Mouse (Mus musculus): ENCODE results near the gene Ctsd.

The Ctsd gene

DNA sequence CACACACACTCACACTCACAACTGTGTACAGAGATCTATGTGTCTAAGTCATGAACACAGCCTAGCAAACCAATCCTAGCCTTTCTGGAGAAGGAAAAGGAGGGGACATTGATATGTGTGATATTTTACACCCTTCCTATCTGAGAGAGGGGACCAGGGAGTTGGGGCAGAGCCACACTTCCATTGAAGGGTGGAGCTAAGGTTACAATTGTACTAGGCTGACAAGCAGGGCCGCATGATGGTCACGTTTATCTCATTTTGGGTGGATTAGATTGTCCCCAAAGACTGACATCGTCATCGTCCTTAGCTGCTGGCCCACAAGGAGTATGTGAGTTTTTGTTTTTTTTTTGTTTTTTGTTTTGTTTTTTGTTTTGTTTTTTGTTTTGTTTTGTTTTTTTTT lies 56.6 kb downstream of the Ctsd start:
- DNase-seq = no peak

DNA sequence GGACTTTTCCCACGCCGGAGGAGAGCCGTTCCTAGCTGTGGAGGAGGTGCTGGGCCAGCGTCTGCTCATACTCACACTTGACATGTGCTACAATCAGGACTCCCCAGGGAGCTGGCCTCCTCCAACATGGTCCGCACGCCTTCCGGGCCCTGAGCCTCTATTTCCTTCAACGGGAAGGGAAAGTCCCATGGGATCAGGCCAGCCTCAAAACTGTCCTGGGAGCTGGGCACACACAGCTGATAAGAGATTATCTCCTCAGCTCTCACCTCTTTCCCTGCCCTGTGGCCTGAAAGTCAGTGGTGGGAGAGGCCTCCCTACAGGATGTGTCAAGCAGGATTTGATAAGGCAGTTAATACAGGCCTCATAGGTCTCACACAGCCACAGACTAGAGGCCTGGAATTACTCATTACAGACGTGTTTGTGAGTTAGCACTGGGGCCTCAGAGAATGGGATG lies 57.5 kb downstream of the Ctsd start:
- no peak for DNase-seq

DNA sequence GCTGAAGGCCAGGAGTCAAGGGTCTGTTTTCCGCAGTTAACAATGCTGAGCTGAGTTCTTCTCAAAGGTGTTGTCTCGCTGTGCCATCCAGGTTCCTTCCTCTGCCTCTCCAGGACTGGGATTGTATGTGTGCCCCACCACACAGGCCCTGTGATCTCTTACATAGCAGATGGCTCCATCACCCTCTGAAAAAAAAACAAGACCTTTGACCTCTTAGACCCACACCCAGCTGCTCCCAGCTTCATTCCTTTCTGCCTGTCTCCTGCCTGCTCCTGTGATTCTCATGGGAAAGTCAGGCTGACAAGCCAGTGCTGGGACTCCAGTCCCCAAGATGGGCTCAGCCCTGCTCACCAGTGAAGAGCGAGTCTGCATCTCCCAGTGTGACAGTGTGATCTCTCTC lies 59.3 kb downstream of the Ctsd start:
- DNase-seq = no peak

DNA sequence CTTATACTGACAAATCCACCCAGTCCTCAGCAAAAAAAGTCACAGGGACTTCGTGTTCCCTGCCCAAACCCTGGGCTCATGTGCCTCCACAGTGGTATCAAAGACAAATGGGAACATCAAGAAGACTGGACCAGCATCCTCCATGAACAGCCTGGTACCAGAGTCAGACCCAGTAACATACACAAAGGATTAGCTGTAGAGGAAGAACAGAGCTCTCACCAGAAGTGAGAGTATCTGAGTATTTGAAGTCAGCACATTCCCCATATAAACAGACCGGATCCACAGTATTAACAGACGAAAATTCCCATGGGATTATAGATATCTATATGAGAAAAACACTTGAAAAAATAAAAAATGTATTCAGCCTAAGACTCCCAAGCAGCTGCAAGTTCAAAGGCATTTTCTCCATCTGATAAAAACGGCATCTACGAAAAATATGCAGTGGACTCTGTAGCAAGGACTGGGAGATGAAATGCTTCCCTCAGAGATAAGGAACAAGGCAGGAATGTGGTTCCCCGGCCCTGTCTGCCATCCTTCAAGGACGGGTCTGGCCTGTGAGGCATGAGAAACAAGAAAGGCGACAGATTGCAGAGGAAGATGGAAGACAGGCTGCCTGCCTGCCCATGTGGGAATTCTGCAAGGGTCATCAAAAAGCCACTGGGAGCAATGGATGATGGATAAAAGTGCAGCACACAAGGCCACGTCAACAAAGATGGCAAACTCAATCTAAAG lies 61.0 kb downstream of the Ctsd start:
- DNase-seq = no peak

Measured in cerebellum, adult 8-10 months (tissue).